Mouse (Mus musculus): ENCODE results near the gene Snapc5.
A peak's percentile ranks its signal among the peaks of the same experiment; 100 is the strongest.

- TF ChIP-seq POLR2A (IDR thresholded peaks at IDR 0.05; ENCODE audit: low read depth, low read length) (peak; percentile 97), CTCF (IDR thresholded peaks at IDR 0.05; ENCODE audit: borderline replicate concordance, insufficient read depth, low read length) (no peak)
These were observed 6.0 kb upstream of the Snapc5 start, which contains the start of the genes Zwilch and Rpl4 for GRCm38 (mm10) chr9:64172816-64173665.

Measured in embryonic fibroblast, embryonic 13.5 days (primary cell).